Mouse (Mus musculus) ES-E14 (cell line): ENCODE measurements around the gene Ano7.
A peak's percentile ranks its signal among the peaks of the same experiment; 100 is the strongest.

Experiments
- HCFC1 ChIP-seq: IDR thresholded peaks from 2 replicates; pipeline ENCODE4 v1.6.1; 2012; ENCODE audit warnings: low read length, inconsistent platforms, borderline replicate concordance; ENCODE audit not compliant: insufficient read depth
- ZC3H11A ChIP-seq: IDR thresholded peaks from 2 replicates; pipeline ENCODE4 v1.6.1; 2012; ENCODE audit warnings: low read depth, mild to moderate bottlenecking, inconsistent platforms, low read length, borderline replicate concordance

DNA sequence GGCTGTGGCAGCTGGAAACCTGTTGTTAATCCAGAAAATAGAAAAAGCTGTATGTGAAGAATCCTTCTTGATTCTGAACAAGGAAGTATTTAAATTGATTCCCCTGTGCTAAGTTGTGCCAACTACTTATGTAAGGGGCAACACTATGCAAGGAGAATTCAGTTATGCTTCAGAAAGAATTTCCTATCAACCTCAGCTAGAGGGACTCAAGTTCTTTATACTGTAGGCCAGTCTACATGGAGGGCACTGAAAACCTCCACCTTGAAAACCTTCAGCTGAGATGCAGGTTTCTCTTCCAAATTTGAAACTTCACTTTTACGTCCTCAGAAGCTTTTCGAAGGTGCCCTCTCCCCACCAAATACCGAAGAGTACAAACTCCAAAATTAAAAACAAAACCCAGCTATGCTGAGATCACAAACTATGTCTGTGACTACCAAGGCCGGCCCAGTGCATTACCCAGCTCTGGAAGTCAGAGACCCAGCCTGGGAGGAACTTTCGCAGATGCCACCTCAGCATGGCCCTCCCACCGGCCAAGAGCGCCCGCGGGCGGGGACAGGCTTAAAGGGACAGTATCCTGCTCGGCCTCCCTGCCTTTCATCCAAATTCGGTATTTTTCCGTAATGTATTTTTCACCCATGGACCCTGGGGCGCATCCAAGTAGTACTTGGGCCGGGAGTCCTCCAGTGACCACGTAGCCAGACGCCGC is 70.8 kb downstream of the Ano7 start:
- TF ChIP-seq ZC3H11A (no peak), HCFC1 (0 out of 2 replicates have a peak, but pooled peaks have one; percentile 25)
